Mouse (Mus musculus) MEL (cell line): ENCODE measurements around the gene Kcnab3.

Source experiments
- CTCF ChIP-seq, 3 experiments: IDR thresholded peaks in 2 of 3; conservative IDR thresholded peaks in 1 of 3; 2 replicates each; pipeline ENCODE4 v1.5.1; 2011 to 2012; ENCODE audit warnings: low read length in 3 of 3, low read depth in 2 of 3, mild to moderate bottlenecking in 2 of 3, improper control_type of control experiment in 1 of 3, inconsistent platforms in 1 of 3, mixed read lengths in 1 of 3, moderate library complexity in 1 of 3; ENCODE audit not compliant: control insufficient read depth in 1 of 3, insufficient read depth in 1 of 3, poor library complexity in 1 of 3, severe bottlenecking in 1 of 3
- E2F4 ChIP-seq: IDR thresholded peaks from 2 replicates; pipeline ENCODE4 v1.6.1; 2011; ENCODE audit warnings: low read depth, low read length, improper control_type of control experiment, borderline replicate concordance
- EP300 ChIP-seq, 2 experiments: IDR thresholded peaks; 2 replicates each; pipeline ENCODE4 v1.6.1; 2011; ENCODE audit warnings: improper control_type of control experiment in 2 of 2, low read length in 2 of 2, low read depth in 1 of 2, mild to moderate bottlenecking in 1 of 2
- GABPA ChIP-seq: IDR thresholded peaks from 2 replicates; pipeline ENCODE4 v1.6.1; 2012; ENCODE audit warnings: low read depth, mild to moderate bottlenecking, inconsistent platforms, low read length, improper control_type of control experiment, moderate library complexity
- GATA1 ChIP-seq: IDR thresholded peaks from 2 replicates; pipeline ENCODE4 v1.6.1; 2011; ENCODE audit warnings: low read depth, low read length, improper control_type of control experiment
- HCFC1 ChIP-seq: IDR thresholded peaks from 2 replicates; pipeline ENCODE4 v1.6.1; 2012; ENCODE audit warnings: low read depth, mild to moderate bottlenecking, inconsistent platforms, low read length, improper control_type of control experiment, moderate library complexity
- KAT2A ChIP-seq: conservative IDR thresholded peaks from 2 replicates; pipeline ENCODE4 v1.6.1; 2012; ENCODE audit warnings: low read depth, low read length, improper control_type of control experiment, inconsistent platforms
- MAFK ChIP-seq: IDR thresholded peaks from 2 replicates; pipeline ENCODE4 v1.6.1; 2011; ENCODE audit warnings: low read depth, mild to moderate bottlenecking, low read length, improper control_type of control experiment, borderline replicate concordance
- MXI1 ChIP-seq: IDR thresholded peaks from 2 replicates; pipeline ENCODE4 v1.6.1; 2011; ENCODE audit warnings: mild to moderate bottlenecking, low read depth, low read length, improper control_type of control experiment
- NRF1 ChIP-seq: IDR thresholded peaks from 2 replicates; pipeline ENCODE4 v1.6.1; 2014; ENCODE audit warnings: low read depth, mild to moderate bottlenecking, inconsistent platforms, low read length, improper control_type of control experiment, moderate library complexity; ENCODE audit not compliant: poor library complexity, insufficient read depth, severe bottlenecking
- POLR2A ChIP-seq, 2 experiments: IDR thresholded peaks; 2 replicates each; pipeline ENCODE4 v1.6.1; 2011 to 2012; ENCODE audit warnings: low read length in 2 of 2, mild to moderate bottlenecking in 2 of 2, control low read depth in 1 of 2, improper control_type of control experiment in 1 of 2, low read depth in 1 of 2, moderate library complexity in 1 of 2; ENCODE audit not compliant: control insufficient read depth in 1 of 2, insufficient read depth in 1 of 2, poor library complexity in 1 of 2
- USF1 ChIP-seq: IDR thresholded peaks from 2 replicates; pipeline ENCODE4 v1.6.1; 2014; ENCODE audit warnings: low read depth, mild to moderate bottlenecking, inconsistent platforms, low read length, improper control_type of control experiment, moderate library complexity
- ZMIZ1 ChIP-seq: IDR thresholded peaks from 2 replicates; pipeline ENCODE4 v1.6.1; 2012; ENCODE audit warnings: low read depth, mild to moderate bottlenecking, inconsistent platforms, low read length, improper control_type of control experiment, moderate library complexity

GRCm38 (mm10) chr11:69333922-69334321, 7.9 kb downstream of the Kcnab3 start:
- TF ChIP-seq CTCF (IDR thresholded peaks at IDR 0.05 in 2 of 3, conservative IDR thresholded peaks at IDR 0.05 in 1 of 3; ENCODE audit: control insufficient read depth in 1 of 3, insufficient read depth in 1 of 3, low read depth in 2 of 3, low read length in 3 of 3, poor library complexity in 1 of 3, severe bottlenecking in 1 of 3) (peak in 2 of 3 experiments; percentile 14 to 50; a peak in 2 of 6 replicates), MAFK (no peak), ZMIZ1 (no peak), MXI1 (peak; percentile 52; the same call in 1 of the 2 replicates), EP300 (IDR thresholded peaks at IDR 0.05; ENCODE audit: low read depth in 1 of 2, low read length in 2 of 2) (peak in 1 of 2 experiments; percentile 37; a peak in 1 of 4 replicates), GATA1 (0 out of 2 replicates have a peak, but pooled peaks have one; percentile 9), GABPA (no peak), USF1 (peak; percentile 25), POLR2A (IDR thresholded peaks at IDR 0.05; ENCODE audit: control insufficient read depth in 1 of 2, insufficient read depth in 1 of 2, low read depth in 1 of 2, low read length in 2 of 2, poor library complexity in 1 of 2) (no peak), HCFC1 (no peak), KAT2A (no peak), NRF1 (no peak), E2F4 (no peak)
